Mouse (Mus musculus): Measurements from ENCODE around the gene Bclaf3.
"Not testable (repeated sequence)": the region's sequence is repeated elsewhere in the genome, so short reads cannot be mapped to it uniquely, and the experiment has no call there.

Gene Bclaf3

GRCm38 (mm10) chrX:159526388-159526787 lies at the start of gene Bclaf3:
Bclaf3 (plus strand) TSS chrX:159526688.
- no peak for DNase-seq (ENCODE audit: low read depth in 2 of 2, low spot score in 2 of 2)

GRCm38 (mm10) chrX:159478243-159478940 lies 48.1 kb upstream of the Bclaf3 start:
- DNase-seq (ENCODE audit: low read depth in 2 of 2, low spot score in 2 of 2), result not testable (repeated sequence)

- DNase-seq (ENCODE audit: low read depth in 2 of 2, low spot score in 2 of 2), result no peak
Observed at GRCm38 (mm10) chrX:159484247-159484646, 42.2 kb upstream of the Bclaf3 start.

GRCm38 (mm10) chrX:159503181-159503580 lies 23.3 kb upstream of the Bclaf3 start:
- no peak for DNase-seq (ENCODE audit: low read depth in 2 of 2, low spot score in 2 of 2)

DNA sequence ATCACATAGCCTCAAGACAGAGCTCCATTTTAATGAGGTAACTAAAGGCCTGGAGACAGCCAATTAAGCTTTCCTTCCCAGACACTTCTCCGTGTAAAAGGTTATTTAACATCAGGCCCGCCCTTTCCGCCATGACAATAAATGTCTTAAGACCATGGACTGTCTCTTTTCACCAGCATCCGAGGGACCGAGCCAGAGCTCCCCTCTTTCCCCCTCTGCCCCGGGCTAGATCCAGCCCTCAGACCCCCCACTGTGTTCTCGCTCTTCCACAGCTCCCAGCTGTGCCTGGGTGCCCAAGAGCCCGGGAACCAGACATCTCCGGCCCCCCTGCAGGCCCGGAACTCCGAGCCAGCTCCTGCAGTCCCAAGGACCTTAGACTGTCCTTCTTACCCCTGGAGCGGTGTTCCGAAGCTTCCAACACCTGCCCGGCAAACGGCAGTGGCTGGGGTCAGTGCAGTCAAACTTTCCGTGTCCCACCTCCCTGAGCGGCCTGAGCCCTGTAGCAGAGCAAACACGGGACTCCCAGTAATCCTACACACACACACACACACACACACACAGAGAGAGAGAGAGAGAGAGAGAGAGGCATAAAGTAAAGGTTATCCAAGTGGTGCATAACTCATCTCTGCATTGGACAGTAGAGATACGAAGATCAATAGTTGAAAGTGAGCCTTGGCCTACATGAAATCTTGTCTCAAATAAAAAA lies 18.0 kb upstream of the Bclaf3 start:
- DNase-seq (ENCODE audit: low read depth in 2 of 2, low spot score in 2 of 2), result no peak

DNA sequence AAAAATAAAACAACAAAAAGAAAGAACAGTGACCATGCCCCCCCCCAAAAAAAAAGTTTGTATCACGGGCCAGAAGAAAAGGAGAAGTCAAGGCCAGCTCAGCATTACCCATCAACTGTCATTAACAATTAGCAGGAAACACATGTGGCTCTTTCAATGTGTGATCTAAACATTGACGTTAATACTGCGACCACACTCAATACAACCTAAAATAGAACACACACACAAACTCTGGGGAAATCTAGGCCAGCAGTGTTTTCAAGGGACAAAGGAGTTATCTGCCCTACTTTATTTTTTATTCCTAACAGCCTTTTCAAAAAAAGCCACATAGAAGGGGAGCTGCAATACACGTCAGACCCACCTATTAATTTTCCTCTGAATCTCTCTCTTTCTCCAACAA lies 17.4 kb upstream of the Bclaf3 start:
- DNase-seq (ENCODE audit: low read depth in 2 of 2, low spot score in 2 of 2), result no peak

DNA sequence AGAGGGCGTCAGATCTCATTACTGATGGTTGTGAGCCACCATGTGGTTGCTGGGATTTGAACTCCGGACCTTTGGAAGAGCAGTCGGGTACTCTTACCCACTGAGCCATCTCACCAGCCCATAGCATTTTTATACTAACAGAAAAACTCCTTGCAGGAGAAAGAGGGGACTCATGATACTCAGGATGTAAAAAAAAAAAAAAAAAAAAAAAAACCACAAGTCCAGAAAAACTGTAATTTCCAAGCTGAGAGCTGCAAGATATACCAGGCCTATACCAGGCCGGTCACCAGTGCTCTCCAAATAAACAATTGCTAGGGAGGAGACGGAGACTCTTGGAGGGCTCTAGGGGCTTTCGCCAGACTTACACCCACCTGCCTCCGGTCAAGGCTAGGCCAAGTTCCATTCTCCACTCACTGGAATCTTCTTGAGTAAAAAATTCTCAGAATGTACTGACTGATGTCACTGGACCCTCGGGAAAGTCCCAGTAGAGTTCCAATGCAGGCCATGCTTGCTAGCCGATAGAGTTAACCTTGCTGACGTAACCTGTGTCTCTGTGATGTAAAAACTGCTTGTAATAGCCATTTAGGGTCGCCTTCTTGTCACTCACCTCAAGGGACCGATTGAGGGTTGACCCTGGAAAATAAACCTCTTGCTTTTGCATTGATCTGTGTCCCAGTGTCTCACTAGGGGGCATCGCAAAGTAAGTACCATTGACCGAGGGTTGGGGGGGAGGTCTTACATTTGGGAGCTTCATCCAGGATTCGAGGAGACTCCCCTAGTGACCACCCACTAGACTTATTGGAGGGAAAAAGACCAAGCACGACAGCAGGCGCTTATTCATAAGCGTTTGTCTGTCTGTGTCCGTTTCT lies 16.4 kb upstream of the Bclaf3 start:
- DNase-seq (ENCODE audit: low read depth in 2 of 2, low spot score in 2 of 2), result no peak

DNA sequence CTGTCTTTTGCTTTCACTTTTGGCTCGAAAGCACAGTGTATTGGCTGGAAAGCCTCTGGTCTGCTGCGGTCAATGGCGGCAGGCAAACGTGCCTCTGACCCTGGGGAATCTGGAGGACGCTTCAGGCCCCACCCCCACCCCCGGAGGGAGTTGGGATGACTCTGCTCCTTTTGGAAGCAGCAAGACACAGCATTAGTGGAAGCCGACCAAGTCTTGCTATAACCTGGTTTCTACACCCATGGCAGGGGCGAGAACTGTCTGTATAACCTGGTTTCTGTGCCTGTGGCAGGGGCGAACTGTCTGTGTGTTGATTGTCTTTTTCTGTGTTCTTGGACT lies 15.8 kb upstream of the Bclaf3 start:
- no peak for DNase-seq (ENCODE audit: low read depth in 2 of 2, low spot score in 2 of 2)

- DNase-seq (ENCODE audit: low read depth in 2 of 2, low spot score in 2 of 2), result no peak
Observed at GRCm38 (mm10) chrX:159515599-159515998, 10.9 kb upstream of the Bclaf3 start.

GRCm38 (mm10) chrX:159521780-159522179 lies 4.7 kb upstream of the Bclaf3 start:
- no peak for DNase-seq (ENCODE audit: low read depth in 2 of 2, low spot score in 2 of 2)

DNA sequence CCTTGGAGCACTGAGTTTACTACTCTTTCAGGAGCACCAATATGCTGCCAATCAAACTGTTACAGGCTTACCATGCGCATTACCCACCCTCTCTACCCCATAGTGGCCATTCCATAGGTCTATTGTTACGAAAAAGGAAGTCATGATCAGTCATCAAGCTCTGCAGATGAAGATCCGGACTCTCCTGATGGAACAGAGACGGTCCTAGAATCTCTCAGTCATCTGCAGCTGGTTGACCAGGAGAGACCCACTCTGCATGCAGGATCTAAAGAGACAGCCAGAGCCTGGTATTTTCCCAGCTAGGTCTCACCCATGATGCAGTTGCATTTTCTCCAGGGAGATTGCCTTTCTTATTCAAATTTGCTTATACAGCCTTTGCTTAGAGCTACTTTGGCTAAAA lies 3.8 kb upstream of the Bclaf3 start:
- no peak for DNase-seq (ENCODE audit: low read depth in 2 of 2, low spot score in 2 of 2)

- DNase-seq (ENCODE audit: low read depth in 2 of 2, low spot score in 2 of 2), result peak; percentile 95
Observed at GRCm38 (mm10) chrX:159532427-159532810, 5.9 kb downstream of the Bclaf3 start.

DNA sequence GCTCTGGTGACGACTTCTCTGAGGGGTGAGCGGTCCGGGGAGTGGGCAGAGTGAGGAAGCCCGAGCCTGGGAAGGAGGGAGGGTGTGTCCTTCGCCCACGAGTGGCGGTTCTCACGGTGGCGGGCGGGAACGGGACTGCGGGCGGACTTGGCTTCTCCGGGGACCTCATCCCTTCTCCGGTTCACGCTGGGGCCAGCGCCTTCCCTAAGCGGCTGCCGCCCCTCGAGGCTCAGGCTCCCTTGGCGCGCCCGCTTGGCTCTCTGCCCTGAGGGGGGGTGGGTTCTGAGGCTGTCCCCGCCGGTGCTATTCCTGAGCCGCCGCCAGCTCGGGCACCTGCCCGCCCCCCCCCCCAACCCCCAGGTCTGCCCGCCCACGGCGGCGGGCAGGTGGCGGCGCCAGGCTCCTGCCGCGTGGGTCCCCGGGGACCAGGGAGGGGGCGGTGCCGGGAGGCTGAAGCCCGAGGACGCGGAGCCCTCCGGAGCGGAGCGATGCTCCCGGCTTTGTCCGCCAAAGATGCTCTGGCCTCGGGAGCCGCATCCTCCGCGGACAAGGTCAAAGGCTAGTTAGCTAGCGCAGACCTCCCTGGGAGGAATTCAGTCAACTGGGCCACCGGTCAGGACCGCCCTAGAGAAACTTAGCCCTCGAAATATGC lies 6.4 kb downstream of the Bclaf3 start:
- no peak for DNase-seq (ENCODE audit: low read depth in 2 of 2, low spot score in 2 of 2)

GRCm38 (mm10) chrX:159541936-159542335 lies 15.4 kb downstream of the Bclaf3 start:
- DNase-seq (ENCODE audit: low read depth in 2 of 2, low spot score in 2 of 2), result no peak

DNA sequence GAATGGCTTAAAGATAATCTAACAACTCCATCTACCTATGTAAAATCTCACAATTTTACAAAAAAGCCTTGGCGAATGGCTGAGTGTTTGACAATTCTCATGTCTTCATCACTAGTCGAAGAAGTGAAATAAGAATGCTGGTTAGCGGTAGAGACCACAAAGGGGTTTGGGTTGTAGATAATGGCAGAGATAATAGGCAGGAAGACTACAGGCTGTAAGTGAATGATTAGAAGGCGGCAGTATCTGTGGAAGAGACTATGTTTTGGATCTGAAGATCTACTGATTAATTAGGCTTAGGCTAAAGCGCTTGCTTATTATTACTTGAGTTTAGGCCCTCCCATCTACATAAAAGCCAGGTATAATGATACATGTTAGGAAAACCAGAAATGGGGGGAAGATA lies 20.6 kb downstream of the Bclaf3 start:
- DNase-seq (ENCODE audit: low read depth in 2 of 2, low spot score in 2 of 2), result no peak

DNA sequence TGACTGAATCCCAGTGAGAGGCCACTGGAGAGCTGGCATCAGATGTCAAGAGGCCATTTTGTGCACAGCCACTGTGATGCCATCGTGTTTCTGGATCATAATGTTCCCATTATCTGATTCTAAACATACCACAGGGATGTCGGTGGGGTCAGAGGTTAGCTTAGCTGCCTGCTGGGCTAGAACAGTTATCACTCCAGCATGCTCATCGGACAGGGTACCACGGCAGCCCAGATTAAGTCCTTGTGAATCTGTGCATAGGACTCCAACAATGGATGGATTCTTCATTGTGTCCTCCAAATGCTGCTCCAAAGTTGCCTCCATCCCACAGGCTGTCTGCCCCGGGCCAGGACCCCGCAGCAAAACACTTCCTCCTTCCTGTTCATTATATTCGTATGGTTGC lies 58.2 kb downstream of the Bclaf3 start:
- not testable (repeated sequence) for DNase-seq (ENCODE audit: low read depth in 2 of 2, low spot score in 2 of 2)

DNA sequence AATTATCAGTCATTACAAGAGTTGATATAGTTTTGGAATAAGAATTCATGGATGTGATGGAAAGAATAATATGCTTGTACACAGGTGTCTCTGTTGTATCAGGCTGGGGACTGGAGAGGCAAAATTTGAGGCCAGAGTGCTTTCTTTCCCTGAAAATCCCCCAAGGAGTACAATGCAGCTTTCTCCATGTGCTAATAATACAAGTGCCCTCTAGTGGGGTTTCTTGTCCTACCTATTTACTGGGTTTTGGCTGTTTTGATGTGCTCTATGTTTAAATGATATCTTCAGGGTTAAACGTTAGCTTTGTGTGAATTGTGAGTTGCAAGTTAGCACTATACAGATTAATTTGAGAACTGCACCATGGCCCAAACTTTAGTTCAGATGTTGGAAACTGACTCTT lies 65.1 kb downstream of the Bclaf3 start:
- DNase-seq (ENCODE audit: low read depth in 2 of 2, low spot score in 2 of 2), result no peak

- no peak for DNase-seq (ENCODE audit: low read depth in 2 of 2, low spot score in 2 of 2)
Observed at GRCm38 (mm10) chrX:159597502-159597901, 71.0 kb downstream of the Bclaf3 start.

DNA sequence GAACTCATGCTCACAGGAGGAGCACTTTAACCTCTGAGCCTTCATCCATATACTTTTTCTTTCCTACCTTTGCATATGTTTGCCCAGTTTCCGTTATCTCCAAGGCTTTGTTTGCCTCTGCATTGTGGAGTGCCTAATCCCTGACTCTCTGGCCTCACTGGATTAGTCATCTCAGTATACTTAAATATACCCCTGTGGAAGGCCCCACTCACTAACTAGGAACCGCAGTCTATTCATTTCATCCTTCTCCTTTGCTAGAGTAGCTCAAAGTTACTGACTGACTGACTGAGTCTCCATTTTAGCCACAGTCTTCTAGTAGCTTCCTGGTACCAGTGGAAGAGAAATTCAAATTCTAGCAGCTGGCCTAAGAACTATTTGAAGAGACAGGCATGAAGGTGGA lies 78.3 kb downstream of the Bclaf3 start:
- no peak for DNase-seq (ENCODE audit: low read depth in 2 of 2, low spot score in 2 of 2)

DNA sequence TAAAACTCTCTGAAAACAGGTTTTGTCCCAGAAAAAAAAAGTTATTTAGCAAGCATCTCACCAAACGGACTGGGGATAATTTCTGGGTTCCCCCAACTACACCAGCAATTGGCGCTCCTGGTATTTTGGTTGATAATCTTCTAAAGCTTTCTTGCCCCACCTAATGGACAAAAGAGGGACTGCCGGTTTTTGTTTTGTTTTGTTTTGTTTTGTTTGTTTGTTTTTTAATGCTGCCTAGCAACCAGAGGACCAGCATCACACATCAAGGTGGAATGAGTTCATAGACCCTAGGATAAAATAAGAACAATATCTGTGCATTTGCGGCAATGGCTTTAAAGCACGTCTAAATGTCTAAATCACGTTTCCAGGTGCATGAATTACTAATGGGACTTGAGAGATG lies 80.4 kb downstream of the Bclaf3 start:
- peak in 1 of 2 experiments; percentile 25 for DNase-seq (ENCODE audit: low read depth in 2 of 2, low spot score in 2 of 2)

- DNase-seq (ENCODE audit: low read depth in 2 of 2, low spot score in 2 of 2), result peak; percentile 9 to 15
Observed at GRCm38 (mm10) chrX:159626208-159626906, 99.9 kb downstream of the Bclaf3 start.

Measured in CD8-positive naive resting alpha-beta T cell, adult 2 months (primary cell).